Mouse (Mus musculus): ENCODE results near the gene Cubn. TPM values are rescaled to one million over a fixed set of nuclear protein-coding genes. Genes with fewer than 3 reads are reported as not detected.

Cubn gene
- polyA plus RNA-seq, 1 experiment, result 0.23 TPM

- no peak overlapping the region for H3K4me2 ChIP-seq (ENCODE audit: low read depth)
- no peak overlapping the region for H3ac ChIP-seq (ENCODE audit: control insufficient read depth, insufficient read length)
- H3K4me3 ChIP-seq, result no peak overlapping the region
- peaks cover 16% of the 10 kb centered on the region for H3K36me3 ChIP-seq (ENCODE audit: control insufficient read depth, insufficient read depth)
- TF ChIP-seq REST (IDR thresholded peaks at IDR 0.05; ENCODE audit: insufficient read depth, insufficient read length) (no peak), MYOG (IDR thresholded peaks at IDR 0.05; ENCODE audit: control insufficient read depth in 1 of 3, insufficient read depth in 1 of 3, insufficient read length in 2 of 3, low read depth in 2 of 3) (no peak), POLR2A (IDR thresholded peaks at IDR 0.05; ENCODE audit: insufficient read length, low read depth) (no peak), SRF (IDR thresholded peaks at IDR 0.05; ENCODE audit: control insufficient read depth, insufficient read length, low read depth) (no peak)
- H3K27me3 ChIP-seq (ENCODE audit: control insufficient read depth, insufficient read depth, insufficient read length), result no peaks in the 10 kb centered on the region
- no peaks in the 10 kb centered on the region for H3K79me2 ChIP-seq (ENCODE audit: control insufficient read depth, insufficient read depth)
These were observed 233.0 kb downstream of the Cubn start for GRCm38 (mm10) chr2:13258606-13259005.

- no peak overlapping the region for H3ac ChIP-seq (ENCODE audit: control insufficient read depth, insufficient read length)
- no peaks in the 10 kb centered on the region for H3K36me3 ChIP-seq (ENCODE audit: control insufficient read depth, insufficient read depth)
- H3K4me2 ChIP-seq (ENCODE audit: low read depth), result no peak overlapping the region
- H3K4me3 ChIP-seq, result no peak overlapping the region
- TF ChIP-seq MAX (IDR thresholded peaks at IDR 0.05; ENCODE audit: low read depth), result no peak
- TF ChIP-seq MYOD1 (IDR thresholded peaks at IDR 0.05; ENCODE audit: control insufficient read depth in 1 of 3, insufficient read length in 2 of 3, low read depth in 2 of 3), result no peak
- no peak for TF ChIP-seq MYOG (IDR thresholded peaks at IDR 0.05; ENCODE audit: control insufficient read depth in 1 of 3, insufficient read depth in 1 of 3, insufficient read length in 2 of 3, low read depth in 2 of 3)
- no peak for TF ChIP-seq CEBPB (IDR thresholded peaks at IDR 0.05; ENCODE audit: insufficient read depth, poor library complexity, severe bottlenecking)
- TF ChIP-seq SRF (IDR thresholded peaks at IDR 0.05; ENCODE audit: control insufficient read depth, insufficient read length, low read depth), result no peak
- TF ChIP-seq POLR2A (IDR thresholded peaks at IDR 0.05; ENCODE audit: insufficient read length, low read depth), result no peak
- TF ChIP-seq TCF3 (IDR thresholded peaks at IDR 0.05; ENCODE audit: insufficient read length, low read depth), result no peak
- no peak for TF ChIP-seq TCF12 (IDR thresholded peaks at IDR 0.05; ENCODE audit: insufficient read depth, poor library complexity, severe bottlenecking)
- no peak for TF ChIP-seq POLR2AphosphoS2 (IDR thresholded peaks at IDR 0.05; ENCODE audit: insufficient read length, low read depth)
- no peaks in the 10 kb centered on the region for H3K27me3 ChIP-seq (ENCODE audit: control insufficient read depth, insufficient read depth, insufficient read length)
- no peaks in the 10 kb centered on the region for H3K79me2 ChIP-seq (ENCODE audit: control insufficient read depth, insufficient read depth)
These were observed 250.9 kb downstream of the Cubn start for GRCm38 (mm10) chr2:13240711-13241110.

- H3K36me3 ChIP-seq (ENCODE audit: control insufficient read depth, insufficient read depth), result no peaks in the 10 kb centered on the region
- H3K27me3 ChIP-seq (ENCODE audit: control insufficient read depth, insufficient read depth, insufficient read length), result no peaks in the 10 kb centered on the region
- no peak for TF ChIP-seq REST (IDR thresholded peaks at IDR 0.05; ENCODE audit: insufficient read depth, insufficient read length)
- TF ChIP-seq USF1 (IDR thresholded peaks at IDR 0.05; ENCODE audit: low read depth), result no peak
- TF ChIP-seq MYOD1 (IDR thresholded peaks at IDR 0.05; ENCODE audit: control insufficient read depth in 1 of 3, insufficient read length in 2 of 3, low read depth in 2 of 3), result no peak
- no peak for TF ChIP-seq SRF (IDR thresholded peaks at IDR 0.05; ENCODE audit: control insufficient read depth, insufficient read length, low read depth)
- TF ChIP-seq E2F4 (IDR thresholded peaks at IDR 0.05; ENCODE audit: insufficient read depth), result no peak
- TF ChIP-seq MAX (IDR thresholded peaks at IDR 0.05; ENCODE audit: low read depth), result no peak
- TF ChIP-seq TCF3 (IDR thresholded peaks at IDR 0.05; ENCODE audit: insufficient read length, low read depth), result no peak
- no peak for TF ChIP-seq CEBPB (IDR thresholded peaks at IDR 0.05; ENCODE audit: insufficient read depth, poor library complexity, severe bottlenecking)
- no peak for TF ChIP-seq MYOG (IDR thresholded peaks at IDR 0.05; ENCODE audit: control insufficient read depth in 1 of 3, insufficient read depth in 1 of 3, insufficient read length in 2 of 3, low read depth in 2 of 3)
- no peak for TF ChIP-seq POLR2AphosphoS2 (IDR thresholded peaks at IDR 0.05; ENCODE audit: insufficient read length, low read depth)
- no peak for TF ChIP-seq POLR2A (IDR thresholded peaks at IDR 0.05; ENCODE audit: insufficient read length, low read depth)
- TF ChIP-seq TCF12 (IDR thresholded peaks at IDR 0.05; ENCODE audit: insufficient read depth, poor library complexity, severe bottlenecking), result no peak
- H3K4me2 ChIP-seq (ENCODE audit: low read depth), result no peak overlapping the region
- no peak overlapping the region for H3K4me3 ChIP-seq
- H3ac ChIP-seq (ENCODE audit: control insufficient read depth, insufficient read length), result no peak overlapping the region
- no peaks in the 10 kb centered on the region for H3K79me2 ChIP-seq (ENCODE audit: control insufficient read depth, insufficient read depth)
These were observed 254.3 kb downstream of the Cubn start for GRCm38 (mm10) chr2:13237140-13237901.

GRCm38 (mm10) chr2:13235696-13236095 lies 255.9 kb downstream of the Cubn start:
- Histone ChIP-seq H3K27me3 (ENCODE audit: control insufficient read depth, insufficient read depth, insufficient read length) (no peaks in the 10 kb centered on the region), H3ac (ENCODE audit: control insufficient read depth, insufficient read length) (no peak overlapping the region), H3K36me3 (ENCODE audit: control insufficient read depth, insufficient read depth) (no peaks in the 10 kb centered on the region), H3K4me2 (ENCODE audit: low read depth) (no peak overlapping the region), H3K4me3 (no peak overlapping the region), H3K79me2 (ENCODE audit: control insufficient read depth, insufficient read depth) (no peaks in the 10 kb centered on the region)
- TF ChIP-seq POLR2A (IDR thresholded peaks at IDR 0.05; ENCODE audit: insufficient read length, low read depth), result no peak
- TF ChIP-seq POLR2AphosphoS2 (IDR thresholded peaks at IDR 0.05; ENCODE audit: insufficient read length, low read depth), result no peak
- no peak for TF ChIP-seq REST (IDR thresholded peaks at IDR 0.05; ENCODE audit: insufficient read depth, insufficient read length)

- Histone ChIP-seq H3K79me2 (ENCODE audit: control insufficient read depth, insufficient read depth) (no peaks in the 10 kb centered on the region), H3K36me3 (ENCODE audit: control insufficient read depth, insufficient read depth) (no peaks in the 10 kb centered on the region), H3K27me3 (ENCODE audit: control insufficient read depth, insufficient read depth, insufficient read length) (no peaks in the 10 kb centered on the region), H3K4me2 (ENCODE audit: low read depth) (no peak overlapping the region), H3ac (ENCODE audit: control insufficient read depth, insufficient read length) (no peak overlapping the region), H3K4me3 (no peak overlapping the region)
- no peak for TF ChIP-seq MAX (IDR thresholded peaks at IDR 0.05; ENCODE audit: low read depth)
- TF ChIP-seq TCF12 (IDR thresholded peaks at IDR 0.05; ENCODE audit: insufficient read depth, poor library complexity, severe bottlenecking), result no peak
- TF ChIP-seq MYOD1 (IDR thresholded peaks at IDR 0.05; ENCODE audit: control insufficient read depth in 1 of 3, insufficient read length in 2 of 3, low read depth in 2 of 3), result no peak
- TF ChIP-seq E2F4 (IDR thresholded peaks at IDR 0.05; ENCODE audit: insufficient read depth), result no peak
- no peak for TF ChIP-seq CEBPB (IDR thresholded peaks at IDR 0.05; ENCODE audit: insufficient read depth, poor library complexity, severe bottlenecking)
- no peak for TF ChIP-seq SRF (IDR thresholded peaks at IDR 0.05; ENCODE audit: control insufficient read depth, insufficient read length, low read depth)
- no peak for TF ChIP-seq POLR2AphosphoS2 (IDR thresholded peaks at IDR 0.05; ENCODE audit: insufficient read length, low read depth)
These were observed 256.8 kb downstream of the Cubn start for GRCm38 (mm10) chr2:13234796-13235195.
